Mouse (Mus musculus): ENCODE data around the gene Cpt1a. TPM values are rescaled to one million over a fixed set of nuclear protein-coding genes. Genes with fewer than 3 reads are reported as not detected.
A peak's percentile ranks its signal among the peaks of the same experiment; 100 is the strongest.

Cpt1a gene
- polyA plus RNA-seq, 1 experiment from 2014 or later, result 13.8 TPM

DNA sequence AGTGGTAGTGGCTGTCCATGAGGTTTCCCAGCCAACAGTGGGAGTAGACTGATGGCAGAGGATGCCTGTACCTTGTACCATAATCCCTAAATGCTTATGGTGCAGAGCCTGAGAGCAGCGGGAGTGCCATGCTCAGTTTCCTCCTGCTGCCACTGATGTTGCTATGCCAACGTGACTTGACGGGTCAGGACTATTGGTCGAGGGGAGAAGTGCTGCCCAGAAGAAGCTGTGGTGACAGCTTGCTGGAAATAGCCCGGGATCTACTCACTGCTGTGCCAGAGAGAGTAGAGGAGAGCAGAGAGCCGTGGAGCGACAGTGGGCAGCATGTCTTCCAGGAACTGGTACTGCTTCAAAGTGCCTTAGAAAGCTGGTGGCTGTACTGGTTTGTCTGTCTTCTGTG is 79.8 kb downstream of the Cpt1a start:
- ATAC-seq, result no peak
- WGBS, result 46% methylated on average over 7 of the region's 7 CpGs

DNA sequence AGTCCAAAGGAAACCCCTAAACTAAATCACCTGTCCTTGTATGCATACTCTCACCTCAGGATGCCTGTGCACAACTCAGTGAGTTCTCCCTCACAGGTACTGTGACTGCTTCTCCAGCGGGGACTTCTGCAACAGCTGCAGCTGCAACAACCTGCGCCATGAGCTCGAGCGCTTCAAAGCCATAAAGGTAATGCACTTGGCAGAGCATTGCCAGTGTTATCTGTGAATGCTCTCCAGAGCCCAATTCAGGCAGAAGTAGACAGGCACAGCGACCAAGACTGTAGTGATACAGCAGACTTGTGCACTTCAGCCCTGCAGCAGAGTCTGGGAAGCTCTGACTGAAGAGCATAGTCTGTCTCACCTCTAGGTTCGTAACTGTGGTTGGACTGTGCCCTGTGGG is 80.3 kb downstream of the Cpt1a start:
- Histone ChIP-seq H3K27ac (ENCODE audit: low read length) (no peak overlapping the region), H3K4me3 (replicated peaks; ENCODE audit: low read length) (no peak overlapping the region), H3K4me1 (replicated peaks; ENCODE audit: control insufficient read depth, insufficient read depth, low read length) (no peaks in the 10 kb centered on the region), H3K27me3 (replicated peaks; ENCODE audit: control insufficient read depth, insufficient read depth, low read length) (no peaks in the 10 kb centered on the region), H3K36me3 (ENCODE audit: control insufficient read depth, insufficient read depth) (no peaks in the 10 kb centered on the region), H3K9ac (replicated peaks; ENCODE audit: low read depth, low read length) (no peak overlapping the region), H3K9me3 (ENCODE audit: control insufficient read depth, low read length) (no peaks in the 10 kb centered on the region; the same call in 1 of the 2 replicates), H3K4me2 (ENCODE audit: low read length) (no peak overlapping the region)
- ATAC-seq, result no peak
- 82% methylated on average over 6 of the region's 6 CpGs for WGBS

More for the DNA sequence above, 79.8 kb downstream of the Cpt1a start:
- Histone ChIP-seq H3K36me3 (ENCODE audit: control insufficient read depth, insufficient read depth) (no peaks in the 10 kb centered on the region), H3K4me1 (replicated peaks; ENCODE audit: control insufficient read depth, insufficient read depth, low read length) (no peaks in the 10 kb centered on the region), H3K4me2 (ENCODE audit: low read length) (no peak overlapping the region), H3K4me3 (replicated peaks; ENCODE audit: low read length) (no peak overlapping the region), H3K27ac (ENCODE audit: low read length) (no peak overlapping the region), H3K27me3 (replicated peaks; ENCODE audit: control insufficient read depth, insufficient read depth, low read length) (no peaks in the 10 kb centered on the region), H3K9ac (replicated peaks; ENCODE audit: low read depth, low read length) (no peak overlapping the region), H3K9me3 (ENCODE audit: control insufficient read depth, low read length) (no peaks in the 10 kb centered on the region; the same call in 1 of the 2 replicates)

- H3K36me3 ChIP-seq (ENCODE audit: control insufficient read depth, insufficient read depth), result no peaks in the 10 kb centered on the region
- H3K4me2 ChIP-seq (ENCODE audit: low read length), result no peak overlapping the region
- 86% methylated on average over 7 of the region's 7 CpGs for WGBS
- no peak overlapping the region for H3K4me3 ChIP-seq (replicated peaks; ENCODE audit: low read length)
- H3K9ac ChIP-seq (replicated peaks; ENCODE audit: low read depth, low read length), result no peak overlapping the region
- no peaks in the 10 kb centered on the region; the same call in 1 of the 2 replicates for H3K9me3 ChIP-seq (ENCODE audit: control insufficient read depth, low read length)
- no peak for ATAC-seq
- H3K27ac ChIP-seq (ENCODE audit: low read length), result no peak overlapping the region
- H3K4me1 ChIP-seq (replicated peaks; ENCODE audit: control insufficient read depth, insufficient read depth, low read length), result no peaks in the 10 kb centered on the region
- H3K27me3 ChIP-seq (replicated peaks; ENCODE audit: control insufficient read depth, insufficient read depth, low read length), result no peaks in the 10 kb centered on the region
Observed at GRCm38 (mm10) chr19:3404030-3404429, 81.9 kb downstream of the Cpt1a start.

- H3K9me3 ChIP-seq (ENCODE audit: control insufficient read depth, low read length), result no peaks in the 10 kb centered on the region; the same call in 1 of the 2 replicates
- ATAC-seq, result no peak
- WGBS, result 60% methylated on average over 1 of the region's 1 CpGs
Observed at GRCm38 (mm10) chr19:3405531-3406281, 83.6 kb downstream of the Cpt1a start.

GRCm38 (mm10) chr19:3414268-3414733 is 92.2 kb downstream of the Cpt1a start, which contains the start of gene Gal:
Gene Gal, minus strand, starts transcription at chr19:3414544.
- peak; percentile 54 for ATAC-seq
- H3K4me1 ChIP-seq (replicated peaks; ENCODE audit: control insufficient read depth, insufficient read depth, low read length), result peaks cover 5% of the 10 kb centered on the region
- H3K9me3 ChIP-seq (ENCODE audit: control insufficient read depth, low read length), result no peaks in the 10 kb centered on the region

More at GRCm38 (mm10) chr19:3405531-3406281, 83.6 kb downstream of the Cpt1a start:
- no peak overlapping the region for H3K4me2 ChIP-seq (ENCODE audit: low read length)
- no peak overlapping the region for H3K27ac ChIP-seq (ENCODE audit: low read length)
- no peak overlapping the region for H3K9ac ChIP-seq (replicated peaks; ENCODE audit: low read depth, low read length)
- H3K36me3 ChIP-seq (ENCODE audit: control insufficient read depth, insufficient read depth), result no peaks in the 10 kb centered on the region
- H3K27me3 ChIP-seq (replicated peaks; ENCODE audit: control insufficient read depth, insufficient read depth, low read length), result no peaks in the 10 kb centered on the region
- H3K4me3 ChIP-seq (replicated peaks; ENCODE audit: low read length), result no peak overlapping the region
- H3K4me1 ChIP-seq (replicated peaks; ENCODE audit: control insufficient read depth, insufficient read depth, low read length), result no peaks in the 10 kb centered on the region

GRCm38 (mm10) chr19:3419251-3419650 is 97.1 kb downstream of the Cpt1a start:
- no peak for ATAC-seq
- WGBS, result 56% methylated on average over 5 of the region's 5 CpGs
- Histone ChIP-seq H3K9me3 (ENCODE audit: control insufficient read depth, low read length) (no peaks in the 10 kb centered on the region), H3K4me2 (ENCODE audit: low read length) (no peak overlapping the region), H3K9ac (replicated peaks; ENCODE audit: low read depth, low read length) (no peak overlapping the region), H3K4me3 (replicated peaks; ENCODE audit: low read length) (no peak overlapping the region), H3K4me1 (replicated peaks; ENCODE audit: control insufficient read depth, insufficient read depth, low read length) (peaks cover 3% of the 10 kb centered on the region), H3K27ac (ENCODE audit: low read length) (no peak overlapping the region), H3K27me3 (replicated peaks; ENCODE audit: control insufficient read depth, insufficient read depth, low read length) (0 out of 2 replicates have a peak, but pooled peaks cover 3% of the 10 kb centered on the region), H3K36me3 (ENCODE audit: control insufficient read depth, insufficient read depth) (no peaks in the 10 kb centered on the region)

More at GRCm38 (mm10) chr19:3414268-3414733, 92.2 kb downstream of the Cpt1a start, which contains the start of gene Gal:
- H3K27me3 ChIP-seq (replicated peaks; ENCODE audit: control insufficient read depth, insufficient read depth, low read length), result peaks cover 7% of the 10 kb centered on the region; the same call in 1 of the 2 replicates
- WGBS, result 2% methylated on average over 37 of the region's 37 CpGs
- H3K9ac ChIP-seq (replicated peaks; ENCODE audit: low read depth, low read length), result peak within 1 kb of the TSS; percentile 41
- H3K36me3 ChIP-seq (ENCODE audit: control insufficient read depth, insufficient read depth), result no peaks in the 10 kb centered on the region
- H3K4me2 ChIP-seq (ENCODE audit: low read length), result peak within 1 kb of the TSS; percentile 47
- H3K4me3 ChIP-seq (replicated peaks; ENCODE audit: low read length), result peak within 1 kb of the TSS; percentile 37
- H3K27ac ChIP-seq (ENCODE audit: low read length), result no peak within 1 kb of the TSS

GRCm38 (mm10) chr19:3422488-3422887 is 100.4 kb downstream of the Cpt1a start:
- H3K4me2 ChIP-seq (ENCODE audit: low read length), result no peak overlapping the region
- no peaks in the 10 kb centered on the region for H3K9me3 ChIP-seq (ENCODE audit: control insufficient read depth, low read length)
- no peak overlapping the region for H3K27ac ChIP-seq (ENCODE audit: low read length)
- H3K9ac ChIP-seq (replicated peaks; ENCODE audit: low read depth, low read length), result no peak overlapping the region
- no peaks in the 10 kb centered on the region for H3K36me3 ChIP-seq (ENCODE audit: control insufficient read depth, insufficient read depth)
- H3K4me3 ChIP-seq (replicated peaks; ENCODE audit: low read length), result no peak overlapping the region
- no peaks in the 10 kb centered on the region for H3K27me3 ChIP-seq (replicated peaks; ENCODE audit: control insufficient read depth, insufficient read depth, low read length)
- 46% methylated on average over 6 of the region's 6 CpGs for WGBS
- H3K4me1 ChIP-seq (replicated peaks; ENCODE audit: control insufficient read depth, insufficient read depth, low read length), result no peaks in the 10 kb centered on the region
- no peak for ATAC-seq

DNA sequence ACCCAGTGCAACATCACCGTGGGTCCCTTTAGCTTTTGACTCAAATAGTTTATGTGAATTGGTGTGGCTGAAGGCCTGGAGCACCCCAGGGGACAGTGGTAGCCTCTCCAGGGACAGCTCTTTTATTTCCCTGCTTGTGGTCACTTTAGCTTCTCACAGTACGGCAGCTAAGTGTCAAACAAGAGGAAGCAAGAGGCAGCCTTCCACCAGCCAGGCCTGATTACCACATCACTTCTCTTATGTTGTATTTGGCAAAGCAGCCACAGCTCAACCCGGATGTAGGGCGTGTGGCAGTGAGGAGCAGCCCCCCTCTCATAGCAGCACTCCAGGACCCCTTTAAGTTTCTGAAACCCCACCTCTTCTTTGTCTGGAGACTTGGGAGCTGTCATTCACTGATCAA is 100.8 kb downstream of the Cpt1a start:
- Histone ChIP-seq H3K4me3 (replicated peaks; ENCODE audit: low read length) (no peak overlapping the region), H3K9me3 (ENCODE audit: control insufficient read depth, low read length) (no peaks in the 10 kb centered on the region), H3K27me3 (replicated peaks; ENCODE audit: control insufficient read depth, insufficient read depth, low read length) (no peaks in the 10 kb centered on the region), H3K36me3 (ENCODE audit: control insufficient read depth, insufficient read depth) (no peaks in the 10 kb centered on the region), H3K4me1 (replicated peaks; ENCODE audit: control insufficient read depth, insufficient read depth, low read length) (no peaks in the 10 kb centered on the region), H3K27ac (ENCODE audit: low read length) (no peak overlapping the region), H3K4me2 (ENCODE audit: low read length) (no peak overlapping the region), H3K9ac (replicated peaks; ENCODE audit: low read depth, low read length) (no peak overlapping the region)
- ATAC-seq, result no peak
- 60% methylated on average over 4 of the region's 4 CpGs for WGBS

DNA sequence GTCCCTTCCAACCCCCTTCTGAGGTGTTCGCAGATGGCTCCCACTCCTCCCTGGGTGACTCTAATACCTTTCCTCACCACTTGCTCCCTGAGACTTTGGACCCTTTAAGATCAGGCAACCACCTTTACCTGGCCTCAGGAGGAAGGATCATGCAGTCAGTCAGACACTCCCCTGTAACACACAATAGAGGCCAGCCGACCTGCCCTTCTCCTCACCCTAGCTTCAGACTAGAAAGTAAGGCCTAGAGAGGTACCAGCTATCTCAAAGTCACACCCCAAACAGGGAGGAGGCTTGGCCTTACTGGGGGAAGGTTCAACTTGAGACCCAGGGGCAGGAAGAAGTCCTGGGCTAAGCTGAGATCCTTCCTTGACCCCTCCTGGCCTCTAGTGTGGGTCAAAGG is 102.1 kb downstream of the Cpt1a start:
- peaks cover 5% of the 10 kb centered on the region; the same call in 1 of the 2 replicates for H3K4me1 ChIP-seq (replicated peaks; ENCODE audit: control insufficient read depth, insufficient read depth, low read length)

More for the DNA sequence above, 102.1 kb downstream of the Cpt1a start:
- Histone ChIP-seq H3K9me3 (ENCODE audit: control insufficient read depth, low read length) (no peaks in the 10 kb centered on the region), H3K27me3 (replicated peaks; ENCODE audit: control insufficient read depth, insufficient read depth, low read length) (no peaks in the 10 kb centered on the region), H3K36me3 (ENCODE audit: control insufficient read depth, insufficient read depth) (no peaks in the 10 kb centered on the region), H3K4me3 (replicated peaks; ENCODE audit: low read length) (no peak overlapping the region), H3K27ac (ENCODE audit: low read length) (no peak overlapping the region), H3K4me2 (ENCODE audit: low read length) (no peak overlapping the region), H3K9ac (replicated peaks; ENCODE audit: low read depth, low read length) (no peak overlapping the region)
- WGBS, result 91% methylated on average over 2 of the region's 2 CpGs
- ATAC-seq, result no peak

All from forebrain, embryonic 16.5 days (tissue).